8 mouse cellular contexts compared by ENCODE assay signal in genomic region chr2:131254329-131254713, GRCm38 (mm10). TPM values are rescaled to one million over a fixed set of nuclear protein-coding genes. Genes with fewer than 3 reads are reported as not detected.
DNase-seq lines count a peak whose midpoint lies in the region; ATAC-seq lines count a peak whose summit lies in the region.

No protein-coding gene starts in this region.

- no peaks in the 10 kb centered on the region for H3K27me3 ChIP-seq in liver, embryonic 13.5 days

- H3K4me2 ChIP-seq in liver, embryonic 13.5 days = peak overlapping the region; percentile 33

- no peak overlapping the region for H3K4me3 ChIP-seq in liver, embryonic 13.5 days (replicated peaks)

- H3K36me3 ChIP-seq in liver, embryonic 13.5 days = peaks cover 1% of the 10 kb centered on the region; the same call in 1 of the 2 replicates

- WGBS in liver, embryonic 13.5 days (ENCODE audit: insufficient replicate concordance) = 50% methylated on average over 2 of the region's 2 CpGs

- H3K9me3 ChIP-seq in liver, embryonic 13.5 days (replicated peaks) = no peaks in the 10 kb centered on the region

- peaks cover 68% of the 10 kb centered on the region for H3K4me1 ChIP-seq in liver, embryonic 13.5 days (replicated peaks)

- H3K27ac ChIP-seq in liver, embryonic 13.5 days = peak overlapping the region; percentile 82

- H3K9ac ChIP-seq in liver, embryonic 13.5 days = peak overlapping the region; percentile 36

- intact Hi-C loops in left cerebral cortex, postnatal 10 days (cut with DNase I) = loop anchor here (5.0 kb wide), 1 partner anchor 157 kb away; no protein-coding TSS in a partner anchor

- peak; percentile 35 for ATAC-seq in CD4-positive, CD25-positive, alpha-beta regulatory T cell, adult 4 months
- peak; percentile 21 for ATAC-seq in inflammation-experienced regulatory T-cells, adult 6 months
- ATAC-seq in liver, embryonic 13.5 days (ENCODE audit: low read depth) = no peak; the same call in 1 of the 2 replicates
- no peak for ATAC-seq in megakaryocyte progenitor cell, adult 5-6 weeks (replicated peaks; ENCODE audit: poor library complexity)

- peak; percentile 54 for DNase-seq in adrenal gland, postnatal 14 days
- no peak for DNase-seq in adrenal gland, adult (ENCODE audit: inconsistent age in 2 of 2, low spot score in 1 of 2)
- DNase-seq in liver, embryonic 13.5 days = no peak
- DNase-seq in left cerebral cortex, postnatal 10 days (ENCODE audit: extremely low spot score in 1 of 2, low spot score in 2 of 2) = no peak
- no peak for DNase-seq in MN1 (ENCODE audit: low spot score)

RNA-seq across cellular contexts. Expression of gene Pank2, which starts 8.0 kb away (rescaled TPM):
- total RNA-seq in adrenal gland, postnatal 14 days (2021) = 56.5 and 58.5 TPM in 2 replicates
- polyA plus RNA-seq in CD4-positive, CD25-positive, alpha-beta regulatory T cell, adult 4 months (2017; shearing (Covaris generic)) = 10 to 100 TPM in 1 of 2 experiments, 1 to 10 TPM in 1; 7.7 to 12.0 TPM
- polyA plus RNA-seq in inflammation-experienced regulatory T-cells, adult 6 months (2017; shearing (Covaris generic)) = 10 to 100 TPM in 2 of 3 experiments, 1 to 10 TPM in 1; 9.9 to 12.1 (median 11.9) TPM
- polyA plus RNA-seq in liver, embryonic 13.5 days (2015; fragmentation: Nextera tagmentation; extraction: Ambion mirVana) = 21.9 and 27.8 TPM in 2 replicates
- total RNA-seq in left cerebral cortex, postnatal 10 days (2021) = 10 to 100 TPM; 51.9 to 57.1 TPM
- total RNA-seq in megakaryocyte progenitor cell, adult 5-6 weeks (2015) = 59.4 and 71.6 TPM in 2 replicates
- total RNA-seq in megakaryocyte progenitor cell, adult 5-6 weeks (2017) = 46.3 and 61.7 TPM in 2 replicates

RNA-seq across cellular contexts. Expression of gene Mavs, which starts 20.5 kb away (rescaled TPM):
- total RNA-seq in adrenal gland, postnatal 14 days (2021) = 44.8 and 45.4 TPM in 2 replicates
- polyA plus RNA-seq in CD4-positive, CD25-positive, alpha-beta regulatory T cell, adult 4 months (2017; shearing (Covaris generic)) = 10 to 100 TPM; 22.5 to 34.2 TPM
- polyA plus RNA-seq in inflammation-experienced regulatory T-cells, adult 6 months (2017; shearing (Covaris generic)) = 10 to 100 TPM; 18.2 to 20.5 (median 18.8) TPM
- 27.1 and 31.1 TPM in 2 replicates for polyA plus RNA-seq in liver, embryonic 13.5 days (2015; fragmentation: Nextera tagmentation; extraction: Ambion mirVana)
- 1 to 10 TPM; 4.4 to 4.9 TPM for total RNA-seq in left cerebral cortex, postnatal 10 days (2021)
- 15.1 and 17.1 TPM in 2 replicates for total RNA-seq in megakaryocyte progenitor cell, adult 5-6 weeks (2015)
- 11.3 and 11.8 TPM in 2 replicates for total RNA-seq in megakaryocyte progenitor cell, adult 5-6 weeks (2017)

RNA-seq across cellular contexts. Expression of gene Ap5s1, which starts 47.4 kb away (rescaled TPM):
- 17.3 and 17.7 TPM in 2 replicates for total RNA-seq in adrenal gland, postnatal 14 days (2021)
- 10 to 100 TPM; 23.8 to 28.5 TPM for polyA plus RNA-seq in CD4-positive, CD25-positive, alpha-beta regulatory T cell, adult 4 months (2017; shearing (Covaris generic))
- 10 to 100 TPM; 13.4 to 25.1 (median 20.9) TPM for polyA plus RNA-seq in inflammation-experienced regulatory T-cells, adult 6 months (2017; shearing (Covaris generic))
- polyA plus RNA-seq in liver, embryonic 13.5 days (2015; fragmentation: Nextera tagmentation; extraction: Ambion mirVana) = 18.1 and 19.7 TPM in 2 replicates
- 10 to 100 TPM; 21.2 to 23.6 TPM for total RNA-seq in left cerebral cortex, postnatal 10 days (2021)
- total RNA-seq in megakaryocyte progenitor cell, adult 5-6 weeks (2015) = 3.6 and 3.9 TPM in 2 replicates
- total RNA-seq in megakaryocyte progenitor cell, adult 5-6 weeks (2017) = 2.9 and 6.7 TPM in 2 replicates

Comparison
In these comparisons a context has a peak if more than half of its experiments do, and no peak if none do; other contexts are left out.
1. ATAC-seq: peak in CD4-positive, CD25-positive, alpha-beta regulatory T cell, adult 4 months (single experiment) and inflammation-experienced regulatory T-cells, adult 6 months (single experiment); none in liver, embryonic 13.5 days (single experiment) and megakaryocyte progenitor cell, adult 5-6 weeks (single experiment).